Mouse (Mus musculus) layer of hippocampus, adult 9-11 months (tissue): ENCODE measurements around the gene Samd15.

ENCODE experiments used
- DNase-seq: peaks from one replicate; pipeline ENCODE4 v3.0.0; 2022

Gene Samd15

GRCm38 (mm10) chr12:87236882-87237483 lies 37.5 kb downstream of the Samd15 start:
- no peak for DNase-seq

- DNase-seq: no peak
Observed at GRCm38 (mm10) chr12:87238632-87239031, 39.1 kb downstream of the Samd15 start, which contains the start of gene Noxred1. TSS of gene Noxred1 (minus strand) at chr12:87238732.

DNA sequence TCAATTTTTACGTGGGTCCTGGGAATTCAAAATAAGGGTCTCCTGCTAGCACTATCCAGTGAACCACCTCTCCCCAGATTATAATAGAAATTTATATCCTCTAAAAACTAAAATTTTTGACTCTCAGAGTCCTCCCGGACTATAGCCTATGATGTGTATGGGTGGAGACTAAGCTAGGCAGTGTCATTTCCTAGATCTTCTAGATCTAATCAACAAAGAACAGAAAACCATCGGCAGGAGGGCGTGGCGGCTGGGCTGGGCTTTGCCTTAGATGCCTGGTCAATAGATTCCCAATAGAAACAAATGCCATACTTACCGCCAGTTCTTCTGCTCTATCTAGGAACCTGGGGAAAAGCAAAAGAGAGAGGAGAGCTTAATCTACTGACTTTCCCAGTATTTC lies 50.6 kb downstream of the Samd15 start:
- DNase-seq: no peak

- DNase-seq: no peak
Observed at GRCm38 (mm10) chr12:87253878-87254277, 54.4 kb downstream of the Samd15 start.

- no peak for DNase-seq
Observed at GRCm38 (mm10) chr12:87256629-87257028, 57.1 kb downstream of the Samd15 start.

- no peak for DNase-seq
Observed at GRCm38 (mm10) chr12:87260562-87260961, 61.0 kb downstream of the Samd15 start.
